27 mouse cellular contexts compared by ENCODE assay signal in genomic region chr15:80536051-80536450, GRCm38 (mm10). TPM values are rescaled to one million over a fixed set of nuclear protein-coding genes. Genes with fewer than 3 reads are reported as not detected.
DNase-seq lines count a peak whose midpoint lies in the region; ATAC-seq and TF ChIP-seq lines count a peak whose summit lies in the region.
"Had no signal": no experiment of that assay in that cellular context is flagged by ENCODE, and none has a peak within 500 bp of the region (broad histone marks: within the 10 kb centered on the region; RNA-seq: fewer than 3 reads in every experiment).

No protein-coding gene starts in this region.

- H3K9me3 ChIP-seq in kidney, embryonic 16.5 days (ENCODE audit: low read length): no peaks in the 10 kb centered on the region
- H3K9me3 ChIP-seq: embryonic facial prominence, embryonic 10.5 days; forebrain, embryonic 13.5 days; heart, embryonic 10.5 days; hindbrain, embryonic 10.5 days; limb, embryonic 10.5 days; neural tube, embryonic 15.5 days had no signal

- no peak for TF ChIP-seq EP300 in heart, adult 2 months (IDR thresholded peaks at IDR 0.05; ENCODE audit: insufficient read depth, low read depth, low read length)

- 68% methylated on average over 2 of the region's 2 CpGs for WGBS in heart, adult 2 months
- 68% methylated on average over 2 of the region's 2 CpGs for WGBS in kidney, embryonic 16.5 days

- H3K27me3 ChIP-seq in heart, adult 2 months (ENCODE audit: control insufficient read depth, insufficient read depth, low read length): no peaks in the 10 kb centered on the region
- no peaks in the 10 kb centered on the region for H3K27me3 ChIP-seq in kidney, embryonic 16.5 days (ENCODE audit: insufficient read depth, low read length)
- H3K27me3 ChIP-seq: forebrain, embryonic 13.5 days; neural tube, embryonic 15.5 days had no signal

- no peak overlapping the region for H3K27ac ChIP-seq in heart, adult 2 months
- no peak overlapping the region for H3K27ac ChIP-seq in kidney, embryonic 16.5 days (ENCODE audit: low read length)
- H3K27ac ChIP-seq: embryonic facial prominence, embryonic 10.5 days; forebrain, embryonic 13.5 days; heart, embryonic 10.5 days; hindbrain, embryonic 10.5 days; hindbrain, postnatal 0 days; layer of hippocampus, adult 2 months; limb, embryonic 10.5 days; neural tube, embryonic 15.5 days had no signal

- no peaks in the 10 kb centered on the region for H3K79me2 ChIP-seq in heart, adult 2 months (replicated peaks; ENCODE audit: control insufficient read depth, insufficient read depth, low read length)

- H3K4me3 ChIP-seq in heart, adult 2 months: no peak overlapping the region
- no peak overlapping the region for H3K4me3 ChIP-seq in kidney, embryonic 16.5 days (ENCODE audit: low read length)
- H3K4me3 ChIP-seq: embryonic facial prominence, embryonic 10.5 days; forebrain, embryonic 13.5 days; heart, embryonic 10.5 days; hindbrain, embryonic 10.5 days; layer of hippocampus, adult 2 months; limb, embryonic 10.5 days; neural tube, embryonic 15.5 days had no signal

- H3K36me3 ChIP-seq in heart, adult 2 months (ENCODE audit: control insufficient read depth, insufficient read depth, low read length): no peaks in the 10 kb centered on the region
- no peaks in the 10 kb centered on the region for H3K36me3 ChIP-seq in kidney, embryonic 16.5 days (ENCODE audit: insufficient read depth, low read length)
- H3K36me3 ChIP-seq: embryonic facial prominence, embryonic 10.5 days; heart, embryonic 10.5 days; hindbrain, embryonic 10.5 days; limb, embryonic 10.5 days; neural tube, embryonic 15.5 days had no signal

- H3K4me2 ChIP-seq in kidney, embryonic 16.5 days (replicated peaks; ENCODE audit: low read depth, low read length): no peak overlapping the region
- H3K4me2 ChIP-seq: forebrain, embryonic 13.5 days; liver, embryonic 11.5 days; neural tube, embryonic 15.5 days had no signal

- DNase-seq in heart, adult 11 months: peak; percentile 70
- DNase-seq in heart, adult 2 months: no peak
- DNase-seq in right cerebral cortex, adult 2 months (ENCODE audit: low spot score in 2 of 2): peak; percentile 31 to 39
- no peak for DNase-seq in right cerebral cortex, postnatal 25 days
- DNase-seq in brain, embryonic 18.5 days (ENCODE audit: low read depth, low spot score): peak; percentile 50
- DNase-seq in left cerebral cortex, postnatal 25 days (ENCODE audit: low spot score in 2 of 2): peak; percentile 39 to 77
- DNase-seq: cerebellum, adult 8-10 months; gastrocnemius, postnatal 36 days; kidney, adult 11 months; kidney, postnatal 10 days; lung, adult 2 months; lung, postnatal 36 days had no signal

- intact Hi-C loops in heart, adult 2 months (cut with DNase I): no loop called here
- intact Hi-C loops in left cerebral cortex, postnatal 25 days (cut with DNase I): loop anchor here (5.0 kb wide), 1 partner anchor 96 kb away; no protein-coding TSS in a partner anchor

- no peaks in the 10 kb centered on the region for H3K4me1 ChIP-seq in heart, adult 2 months (ENCODE audit: control insufficient read depth, insufficient read depth, low read length)
- H3K4me1 ChIP-seq in kidney, embryonic 16.5 days (ENCODE audit: insufficient read depth, low read length): no peaks in the 10 kb centered on the region
- H3K4me1 ChIP-seq: forebrain, embryonic 13.5 days had no signal

- no peak for TF ChIP-seq CTCF in heart, adult 2 months (IDR thresholded peaks at IDR 0.05)

- no peak for ATAC-seq in kidney, embryonic 16.5 days (ENCODE audit: low FRiP score, low TSS enrichment)
- ATAC-seq: forebrain, embryonic 13.5 days; hindbrain, postnatal 0 days; midbrain, embryonic 16.5 days had no signal

- TF ChIP-seq POLR2A in heart, adult 2 months (IDR thresholded peaks at IDR 0.05; ENCODE audit: insufficient read depth, low read depth, low read length): no peak

- H3K9ac ChIP-seq in heart, adult 2 months (ENCODE audit: low read depth, low read length): no peak overlapping the region
- no peak overlapping the region for H3K9ac ChIP-seq in kidney, embryonic 16.5 days (replicated peaks; ENCODE audit: low read length)
- H3K9ac ChIP-seq: forebrain, embryonic 13.5 days; neural tube, embryonic 15.5 days had no signal

RNA-seq across cellular contexts. Expression of gene Enthd1, which starts 28.9 kb away (rescaled TPM):
- not detected for total RNA-seq in heart, adult 2 months (2021)
- not detected in 2 replicates for polyA plus RNA-seq in heart, adult 2 months (2012; rRNA removed)
- not detected for total RNA-seq in left cerebral cortex, postnatal 25 days (2021)
- not detected in 2 replicates for polyA plus RNA-seq in kidney, embryonic 16.5 days (2015; fragmentation: Nextera tagmentation; extraction: Ambion mirVana)
- total RNA-seq: adrenal gland, adult 18-20 months; adrenal gland, postnatal 4 days; gastrocnemius, postnatal 36 days; hindbrain, postnatal 0 days; layer of hippocampus, adult 2 months had no signal
- polyA plus RNA-seq: embryonic facial prominence, embryonic 10.5 days; forebrain, embryonic 13.5 days; heart, embryonic 10.5 days; heart, postnatal 0 days; hindbrain, embryonic 10.5 days; hindbrain, postnatal 0 days; limb, embryonic 10.5 days; liver, embryonic 11.5 days; lung, adult 2 months; midbrain, embryonic 16.5 days; neural tube, embryonic 15.5 days; stomach, embryonic 14.5 days had no signal

RNA-seq across cellular contexts. Expression of gene Grap2, which starts 36.3 kb away (rescaled TPM):
- 1 to 10 TPM in 1 of 2 experiments, under 1 TPM in 1; 0.47 to 1.6 TPM for total RNA-seq in heart, adult 2 months (2021)
- polyA plus RNA-seq in heart, adult 2 months (2012; rRNA removed): 0.64 and 1.3 TPM in 2 replicates
- total RNA-seq in left cerebral cortex, postnatal 25 days (2021): 1 to 10 TPM in 1 of 2 experiments, under 1 TPM in 1; 0.64 to 1.3 TPM
- 0.62 and 0.81 TPM in 2 replicates for polyA plus RNA-seq in kidney, embryonic 16.5 days (2015; fragmentation: Nextera tagmentation; extraction: Ambion mirVana)

Comparison
In these comparisons a context has a peak if more than half of its experiments do, and no peak if none do; other contexts are left out.
1. DNase-seq: peak in heart, adult 11 months (single experiment), right cerebral cortex, adult 2 months (2 of 2), brain, embryonic 18.5 days (single experiment) and left cerebral cortex, postnatal 25 days (2 of 2); none in heart, adult 2 months (0 of 2) and right cerebral cortex, postnatal 25 days (single experiment).